Mouse (Mus musculus) spleen, adult 12 weeks (tissue): ENCODE results near the gene Dctn5.
"Not testable (repeated sequence)": the region's sequence is repeated elsewhere in the genome, so short reads cannot be mapped to it uniquely, and the experiment has no call there.

Experiments used
- DNase-seq: peaks from one replicate; pipeline ENCODE4 v3.0.0; 2022; ENCODE audit warnings: low spot score

Gene Dctn5

GRCm38 (mm10) chr7:122132497-122133337, at the start of gene Dctn5, which contains the start of gene Palb2:
Dctn5 (plus strand) TSS chr7:122133041.
Palb2 (minus strand) TSS chr7:122132985.
- DNase-seq: peak; percentile 85

GRCm38 (mm10) chr7:122087195-122087982, 45.5 kb upstream of the Dctn5 start:
- DNase-seq: no peak

GRCm38 (mm10) chr7:122094564-122095330, 38.1 kb upstream of the Dctn5 start:
- DNase-seq: no peak

GRCm38 (mm10) chr7:122098009-122098408, 34.8 kb upstream of the Dctn5 start:
- no peak for DNase-seq

- DNase-seq: peak; percentile 42
These were observed 33.6 kb upstream of the Dctn5 start for GRCm38 (mm10) chr7:122099222-122099621.

- not testable (repeated sequence) for DNase-seq
These were observed 31.7 kb upstream of the Dctn5 start for GRCm38 (mm10) chr7:122101014-122101746.

GRCm38 (mm10) chr7:122101747-122102244, 31.0 kb upstream of the Dctn5 start, which contains the start of gene Ndufab1:
Ndufab1 (minus strand) TSS chr7:122101886.
- peak; percentile 83 for DNase-seq

GRCm38 (mm10) chr7:122108206-122108605, 24.6 kb upstream of the Dctn5 start:
- no peak for DNase-seq

- DNase-seq: no peak
These were observed 9.3 kb upstream of the Dctn5 start for GRCm38 (mm10) chr7:122123518-122123917.

GRCm38 (mm10) chr7:122125636-122126035, 7.2 kb upstream of the Dctn5 start:
- no peak for DNase-seq

GRCm38 (mm10) chr7:122126946-122127345, 5.9 kb upstream of the Dctn5 start:
- DNase-seq: no peak

GRCm38 (mm10) chr7:122131834-122132233, 1.0 kb upstream of the Dctn5 start:
- no peak for DNase-seq

- no peak for DNase-seq
These were observed 441 bp downstream of the Dctn5 start for GRCm38 (mm10) chr7:122133338-122133625.

GRCm38 (mm10) chr7:122135070-122135469, 2.2 kb downstream of the Dctn5 start:
- peak; percentile 8 for DNase-seq

GRCm38 (mm10) chr7:122137071-122137470, 4.2 kb downstream of the Dctn5 start:
- no peak for DNase-seq

GRCm38 (mm10) chr7:122138190-122138589, 5.3 kb downstream of the Dctn5 start:
- no peak for DNase-seq

- no peak for DNase-seq
These were observed 8.2 kb downstream of the Dctn5 start for GRCm38 (mm10) chr7:122140991-122141390.

- DNase-seq: no peak
These were observed 19.6 kb downstream of the Dctn5 start for GRCm38 (mm10) chr7:122152473-122152872.

GRCm38 (mm10) chr7:122158488-122158887, 25.6 kb downstream of the Dctn5 start:
- no peak for DNase-seq

- DNase-seq: peak; percentile 73
These were observed 26.4 kb downstream of the Dctn5 start, which contains the start of gene Plk1 for GRCm38 (mm10) chr7:122158915-122159902. Plk1 (plus strand) TSS chr7:122159439.
